Mouse (Mus musculus) cerebellum, adult 2 months (tissue): Measurements from ENCODE around the gene 1110059E24Rik. TPM values are rescaled to one million over a fixed set of nuclear protein-coding genes. Genes with fewer than 3 reads are reported as not detected.

Experiments
- DNase-seq, 2 experiments: peaks; one replicate each; pipeline ENCODE4 v3.0.0; 2021
- H3K27ac ChIP-seq: fragments of 200-500 bp; 2 replicates; pipeline ENCODE4 v1.5.1; 2012; ENCODE audit warnings: low read length, control low read depth, inconsistent platforms; ENCODE audit not compliant: insufficient read depth
- H3K27me3 ChIP-seq: fragments of 200-500 bp; 2 replicates; pipeline ENCODE4 v1.6.1; 2012; ENCODE audit warnings: inconsistent platforms, mild to moderate bottlenecking, low read length, moderate library complexity; ENCODE audit not compliant: control insufficient read depth, insufficient read depth
- H3K4me1 ChIP-seq: fragments of 200-500 bp; 2 replicates; pipeline ENCODE4 v1.6.1; 2011; ENCODE audit warnings: low read length; ENCODE audit not compliant: control insufficient read depth, insufficient read depth
- H3K4me3 ChIP-seq: fragments of 200-500 bp; replicated peaks from 2 replicates; pipeline ENCODE3; 2011; ENCODE audit warnings: mild to moderate bottlenecking, low read depth, low read length, control low read depth; ENCODE audit not compliant: insufficient read depth
- CTCF ChIP-seq: fragments of 200-500 bp; IDR thresholded peaks from 2 replicates; pipeline ENCODE4 v1.5.1; 2011; ENCODE audit warnings: low read depth, mild to moderate bottlenecking, control low read depth, low read length, moderate library complexity, borderline replicate concordance; ENCODE audit not compliant: insufficient read depth
- POLR2A ChIP-seq: fragments of 200-500 bp; IDR thresholded peaks from 2 replicates; pipeline ENCODE4 v1.6.1; 2011; ENCODE audit warnings: low read length, control low read depth, borderline replicate concordance; ENCODE audit not compliant: insufficient read depth
- WGBS: fragments of 180-500 bp; shearing (Covaris S2); methylation state at CpG from one replicate; pipeline ENCODE4 v1.1.7; 2018; 5-methylcytosine and 5-hydroxymethylcytosine counted together
- polyA plus RNA-seq: library from polyadenylated mRNA; depleted of rRNA; stranded (reverse); fragments of >200 nt; gene quantifications from 2 replicates; pipeline ENCODE4 v1.2.3, GENCODE M21; 2012

1110059E24Rik gene
- polyA plus RNA-seq, 1 experiment = 31.2 TPM

GRCm38 (mm10) chr19:21589888-21590287 lies 62.9 kb downstream of the 1110059E24Rik start:
- H3K27ac ChIP-seq = no peak overlapping the region
- no peaks in the 10 kb centered on the region for H3K27me3 ChIP-seq
- TF ChIP-seq CTCF = no peak
- TF ChIP-seq POLR2A = no peak
- H3K4me3 ChIP-seq = no peak overlapping the region
- no peak for DNase-seq
- 97% methylated on average over 1 of the region's 1 CpGs for WGBS
- no peaks in the 10 kb centered on the region for H3K4me1 ChIP-seq

- no peak overlapping the region for H3K27ac ChIP-seq
- TF ChIP-seq POLR2A (no peak), CTCF (no peak)
- 56% methylated on average over 4 of the region's 4 CpGs for WGBS
- H3K4me3 ChIP-seq = no peak overlapping the region
- no peaks in the 10 kb centered on the region for H3K27me3 ChIP-seq
- no peaks in the 10 kb centered on the region for H3K4me1 ChIP-seq
- DNase-seq = no peak
Observed at GRCm38 (mm10) chr19:21587593-21587992, 65.2 kb downstream of the 1110059E24Rik start.

GRCm38 (mm10) chr19:21586546-21586945 lies 66.2 kb downstream of the 1110059E24Rik start:
- Histone ChIP-seq H3K27me3 (no peaks in the 10 kb centered on the region), H3K4me1 (no peaks in the 10 kb centered on the region), H3K27ac (no peak overlapping the region), H3K4me3 (no peak overlapping the region)
- TF ChIP-seq CTCF = no peak
- no peak for TF ChIP-seq POLR2A
- DNase-seq = no peak
- WGBS = 97% methylated on average over 1 of the region's 1 CpGs

- WGBS = 31% methylated on average over 2 of the region's 2 CpGs
- DNase-seq = no peak
- Histone ChIP-seq H3K4me1 (no peaks in the 10 kb centered on the region), H3K27ac (no peak overlapping the region), H3K4me3 (no peak overlapping the region), H3K27me3 (no peaks in the 10 kb centered on the region)
- TF ChIP-seq CTCF = no peak
- TF ChIP-seq POLR2A = no peak
Observed at GRCm38 (mm10) chr19:21585868-21586267, 66.9 kb downstream of the 1110059E24Rik start.

GRCm38 (mm10) chr19:21583986-21584385 lies 68.8 kb downstream of the 1110059E24Rik start:
- no peak overlapping the region for H3K4me3 ChIP-seq
- no peaks in the 10 kb centered on the region for H3K27me3 ChIP-seq
- WGBS = 85% methylated on average over 5 of the region's 5 CpGs
- no peaks in the 10 kb centered on the region for H3K4me1 ChIP-seq
- DNase-seq = no peak
- H3K27ac ChIP-seq = no peak overlapping the region
- no peak for TF ChIP-seq CTCF
- no peak for TF ChIP-seq POLR2A

GRCm38 (mm10) chr19:21583523-21583984 lies 69.2 kb downstream of the 1110059E24Rik start:
- DNase-seq = no peak
- Histone ChIP-seq H3K27me3 (no peaks in the 10 kb centered on the region), H3K4me3 (no peak overlapping the region), H3K4me1 (no peaks in the 10 kb centered on the region), H3K27ac (no peak overlapping the region)
- TF ChIP-seq CTCF (no peak), POLR2A (no peak)
- 83% methylated on average over 4 of the region's 4 CpGs for WGBS

GRCm38 (mm10) chr19:21581404-21581803 lies 71.4 kb downstream of the 1110059E24Rik start:
- TF ChIP-seq POLR2A (no peak), CTCF (no peak)
- H3K27me3 ChIP-seq = no peaks in the 10 kb centered on the region
- H3K4me3 ChIP-seq = no peak overlapping the region
- 85% methylated on average over 6 of the region's 6 CpGs for WGBS
- no peak overlapping the region for H3K27ac ChIP-seq
- no peaks in the 10 kb centered on the region for H3K4me1 ChIP-seq
- no peak for DNase-seq

- 89% methylated on average over 3 of the region's 3 CpGs for WGBS
- Histone ChIP-seq H3K27ac (no peak overlapping the region), H3K4me1 (no peaks in the 10 kb centered on the region), H3K27me3 (no peaks in the 10 kb centered on the region), H3K4me3 (no peak overlapping the region)
- no peak for DNase-seq
- TF ChIP-seq POLR2A (no peak), CTCF (no peak)
Observed at GRCm38 (mm10) chr19:21579896-21580295, 72.9 kb downstream of the 1110059E24Rik start.
